Mouse (Mus musculus) brain, embryonic 14.5 days (tissue): ENCODE measurements around the gene Sync.

ENCODE experiments used
- CTCF ChIP-seq: fragments of 200-500 bp; IDR thresholded peaks from 2 replicates; pipeline ENCODE4 v1.5.1; 2012; ENCODE audit warnings: inconsistent platforms, mild to moderate bottlenecking, moderate library complexity, borderline replicate concordance; ENCODE audit not compliant: insufficient read depth, insufficient read length; ENCODE audit errors: extremely low read depth
- POLR2A ChIP-seq: fragments of 200-500 bp; IDR thresholded peaks from 2 replicates; pipeline ENCODE4 v1.6.1; 2012; ENCODE audit warnings: mild to moderate bottlenecking, inconsistent platforms, borderline replicate concordance; ENCODE audit not compliant: poor library complexity, insufficient read depth, insufficient read length, severe bottlenecking; ENCODE audit errors: extremely low read depth

DNA sequence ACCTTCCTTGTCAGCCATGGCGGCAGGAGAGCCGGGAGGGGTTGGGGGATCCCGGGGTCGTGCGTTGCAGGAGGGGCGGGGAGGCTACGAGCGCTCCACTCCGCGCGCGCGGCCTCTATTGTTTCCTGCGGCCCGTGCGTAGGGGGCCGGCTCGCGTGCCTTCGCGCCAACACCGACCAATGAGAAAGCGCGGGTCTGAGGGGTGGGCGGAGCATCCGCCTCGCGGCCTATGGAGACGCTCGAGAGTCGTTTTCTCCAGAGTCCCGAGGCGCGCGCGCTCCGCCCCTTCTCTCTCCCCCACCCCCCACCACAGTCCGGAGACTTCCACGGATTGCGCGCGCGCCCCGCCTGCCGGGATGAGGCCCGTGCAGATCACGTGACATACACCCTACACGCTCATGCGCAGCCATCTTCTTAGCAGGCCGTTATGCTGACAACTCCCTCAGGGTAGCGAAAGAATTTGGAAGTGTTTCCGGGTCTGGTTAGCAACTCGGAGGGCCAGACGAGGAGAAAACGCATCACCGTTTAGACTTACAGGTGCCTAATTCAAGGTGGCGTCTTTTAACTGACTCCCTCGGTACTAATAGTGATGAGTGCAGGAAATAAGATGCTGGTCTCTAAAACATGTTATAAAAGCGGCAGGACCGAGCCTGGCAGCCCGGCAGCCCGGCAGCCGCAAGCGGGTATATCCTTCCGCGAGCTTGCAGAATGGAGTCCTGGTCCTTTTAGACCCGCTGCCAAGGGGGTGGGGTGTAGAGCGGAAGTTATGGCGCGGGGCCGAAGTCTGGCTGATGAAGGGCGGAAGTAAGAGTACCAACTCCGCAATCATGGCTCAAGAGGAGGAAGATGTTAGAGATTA is 48.0 kb downstream of the Sync start, which contains the start of the genes Rbbp4 and Zbtb8os:
- TF ChIP-seq CTCF, result peak; percentile 13; the same call in 1 of the 2 replicates
- TF ChIP-seq POLR2A, result peak; percentile 73; the same call in 1 of the 2 replicates
